Mouse (Mus musculus): ENCODE results near the gene Npas3.

DNA sequence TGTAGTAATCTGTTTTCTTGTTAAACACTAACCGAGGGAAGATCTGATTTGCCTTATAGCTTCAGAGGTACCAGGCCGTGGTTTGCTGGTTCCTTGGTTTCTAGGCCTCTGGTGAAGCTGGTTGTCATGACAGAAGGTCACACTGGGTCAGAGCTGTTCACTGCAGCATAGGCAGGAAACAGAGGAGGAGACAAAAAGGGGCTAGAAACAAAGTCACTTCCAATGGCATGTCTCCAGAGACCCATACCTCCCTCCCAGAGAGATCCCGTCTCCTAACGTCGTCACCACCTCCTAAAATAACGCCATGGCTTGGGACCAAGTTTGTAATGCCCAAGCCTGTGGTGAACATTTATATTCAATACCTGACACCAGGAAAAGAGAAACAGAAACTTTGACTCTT is 236.4 kb downstream of the Npas3 start:
- TF ChIP-seq POLR2A (IDR thresholded peaks at IDR 0.05; ENCODE audit: insufficient read depth, low read length) = no peak
- TF ChIP-seq CTCF (IDR thresholded peaks at IDR 0.05; ENCODE audit: low read depth, low read length) = no peak
- no peak for TF ChIP-seq EP300 (IDR thresholded peaks at IDR 0.05; ENCODE audit: insufficient read depth, low read depth, low read length)

Measured in ES-Bruce4 (cell line).